Mouse (Mus musculus): ENCODE data around the gene Klf16.

GRCm38 (mm10) chr10:80546945-80547344 lies 30.2 kb downstream of the Klf16 start:
- no peak for TF ChIP-seq POLR2A (IDR thresholded peaks at IDR 0.05; ENCODE audit: borderline replicate concordance, low read depth, low read length)
- no peak for TF ChIP-seq CTCF (IDR thresholded peaks at IDR 0.05; ENCODE audit: low read depth, low read length)

Data from bone marrow macrophage, adult 2 months (primary cell).